8 mouse cellular contexts compared by ENCODE assay signal in the genomic region with DNA sequence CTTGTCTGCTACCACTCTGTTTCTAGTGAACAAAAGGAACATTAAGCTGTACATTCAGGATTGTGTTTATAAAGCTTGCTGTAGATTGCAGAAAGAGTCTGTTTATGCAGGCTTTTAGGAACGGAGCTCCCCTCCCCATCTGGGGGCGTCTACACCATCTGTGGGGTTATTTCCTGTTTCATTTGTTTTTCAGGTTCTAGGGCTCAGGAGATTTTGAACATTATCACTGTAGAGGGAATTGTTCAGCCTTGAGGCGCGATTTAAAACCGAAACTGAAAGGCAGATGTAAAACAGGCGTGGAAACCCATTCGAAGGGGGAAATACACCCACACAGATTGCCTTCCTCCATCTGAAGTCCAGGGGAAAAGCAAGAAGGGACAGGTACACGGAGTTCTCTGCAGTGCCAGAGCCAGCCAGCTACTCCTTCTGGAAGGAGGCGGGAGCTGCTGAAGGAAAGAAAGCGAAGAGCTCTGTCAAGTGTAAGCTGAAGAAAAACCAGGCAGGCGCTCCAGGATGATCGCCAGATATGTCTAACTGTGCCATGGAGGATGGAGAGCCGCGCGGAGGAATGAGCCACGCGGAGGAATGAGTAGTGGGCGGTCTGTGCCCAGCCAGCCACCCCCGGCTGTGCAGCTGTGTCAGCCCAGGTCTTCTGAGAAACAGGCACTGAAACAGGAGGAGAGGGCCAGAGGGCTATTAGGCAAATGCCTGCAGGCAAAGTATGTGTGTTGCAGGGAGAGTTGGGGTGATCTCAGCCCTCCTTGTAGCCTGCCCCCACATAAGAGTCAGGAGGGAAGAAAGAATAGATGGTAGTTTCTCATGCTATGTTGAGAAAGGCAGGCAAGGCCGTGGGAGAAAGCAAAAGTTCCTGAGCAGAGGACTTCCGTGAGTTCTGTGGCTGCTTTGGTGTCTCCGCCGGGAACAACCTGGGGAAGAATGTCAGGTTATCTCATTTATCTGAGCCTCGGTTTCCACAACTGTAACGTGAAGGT. TPM values are rescaled to one million over a fixed set of nuclear protein-coding genes. Genes with fewer than 3 reads are reported as not detected.
DNase-seq lines count a peak whose midpoint lies in the region; ATAC-seq lines count a peak whose summit lies in the region.

No protein-coding gene starts in this region.

- H3K27me3 ChIP-seq in hindbrain, embryonic 10.5 days (ENCODE audit: insufficient read depth, poor library complexity, severe bottlenecking) = no peaks in the 10 kb centered on the region
- H3K27me3 ChIP-seq in hindbrain, embryonic 11.5 days (ENCODE audit: control insufficient read depth, insufficient read depth, low read length) = no peaks in the 10 kb centered on the region
- no peaks in the 10 kb centered on the region for H3K27me3 ChIP-seq in intestine, embryonic 15.5 days (replicated peaks)
- H3K27me3 ChIP-seq in stomach, embryonic 15.5 days (replicated peaks) = no peaks in the 10 kb centered on the region

- peak; percentile 7 for DNase-seq in hindbrain, embryonic 10.5 days (ENCODE audit: low spot score)
- DNase-seq in hindbrain, embryonic 11.5 days (ENCODE audit: low spot score) = no peak
- peak; percentile 60 for DNase-seq in cerebellum, postnatal 14 days
- DNase-seq in gastrocnemius, adult 8-10 months (ENCODE audit: low spot score in 2 of 2) = peak; percentile 13
- DNase-seq in left cerebral cortex, postnatal 10 days (ENCODE audit: extremely low spot score in 1 of 2, low spot score in 2 of 2) = peak; percentile 52 to 74
- peak; percentile 30 for DNase-seq in mesoderm, embryonic 11.5 days (ENCODE audit: low read depth, low spot score)

- 64% methylated on average over 25 of the region's 25 CpGs for WGBS in hindbrain, embryonic 10.5 days
- WGBS in hindbrain, embryonic 11.5 days = 59% methylated on average over 25 of the region's 25 CpGs
- WGBS in intestine, embryonic 15.5 days = 44% methylated on average over 25 of the region's 25 CpGs
- WGBS in stomach, embryonic 15.5 days = 39% methylated on average over 25 of the region's 25 CpGs

- no peak overlapping the region for H3K9ac ChIP-seq in hindbrain, embryonic 11.5 days (ENCODE audit: low read depth, low read length)
- 0 out of 2 replicates have a peak overlapping the region, but pooled peaks have one; percentile 4 for H3K9ac ChIP-seq in intestine, embryonic 15.5 days
- H3K9ac ChIP-seq in stomach, embryonic 15.5 days = no peak overlapping the region

- peaks cover 7% of the 10 kb centered on the region for H3K4me1 ChIP-seq in hindbrain, embryonic 10.5 days (replicated peaks)
- no peaks in the 10 kb centered on the region for H3K4me1 ChIP-seq in hindbrain, embryonic 11.5 days (replicated peaks; ENCODE audit: control insufficient read depth, insufficient read depth, low read length)
- H3K4me1 ChIP-seq in intestine, embryonic 15.5 days (replicated peaks) = peaks cover 5% of the 10 kb centered on the region; the same call in 1 of the 2 replicates
- 0 out of 2 replicates have a peak, but pooled peaks cover 6% of the 10 kb centered on the region for H3K4me1 ChIP-seq in stomach, embryonic 15.5 days

- no peak overlapping the region for H3K4me2 ChIP-seq in hindbrain, embryonic 11.5 days (replicated peaks; ENCODE audit: low read depth, low read length)
- H3K4me2 ChIP-seq in intestine, embryonic 15.5 days (replicated peaks) = peak overlapping the region; percentile 59
- H3K4me2 ChIP-seq in stomach, embryonic 15.5 days = peak overlapping the region; percentile 47

- H3K27ac ChIP-seq in hindbrain, embryonic 10.5 days = 0 out of 2 replicates have a peak overlapping the region, but pooled peaks have one; percentile 12
- no peak overlapping the region for H3K27ac ChIP-seq in hindbrain, embryonic 11.5 days (ENCODE audit: low read depth, low read length)
- H3K27ac ChIP-seq in intestine, embryonic 15.5 days = peak overlapping the region; percentile 9; the same call in 1 of the 2 replicates
- no peak overlapping the region for H3K27ac ChIP-seq in stomach, embryonic 15.5 days

- H3K36me3 ChIP-seq in hindbrain, embryonic 10.5 days = no peaks in the 10 kb centered on the region
- H3K36me3 ChIP-seq in hindbrain, embryonic 11.5 days (ENCODE audit: control insufficient read depth, insufficient read depth, low read length) = no peaks in the 10 kb centered on the region
- H3K36me3 ChIP-seq in intestine, embryonic 15.5 days = no peaks in the 10 kb centered on the region
- H3K36me3 ChIP-seq in stomach, embryonic 15.5 days = no peaks in the 10 kb centered on the region

- no peaks in the 10 kb centered on the region for H3K9me3 ChIP-seq in hindbrain, embryonic 10.5 days
- H3K9me3 ChIP-seq in hindbrain, embryonic 11.5 days (ENCODE audit: control insufficient read depth, low read length) = no peaks in the 10 kb centered on the region
- no peaks in the 10 kb centered on the region for H3K9me3 ChIP-seq in intestine, embryonic 15.5 days
- no peaks in the 10 kb centered on the region for H3K9me3 ChIP-seq in stomach, embryonic 15.5 days

- intact Hi-C loops in left cerebral cortex, postnatal 10 days (cut with DNase I) = no loop called here

- H3K4me3 ChIP-seq in hindbrain, embryonic 10.5 days = peak overlapping the region; percentile 9; the same call in 1 of the 2 replicates
- H3K4me3 ChIP-seq in hindbrain, embryonic 11.5 days (ENCODE audit: low read depth, low read length) = no peak overlapping the region
- peak overlapping the region; percentile 26 for H3K4me3 ChIP-seq in intestine, embryonic 15.5 days (replicated peaks)
- H3K4me3 ChIP-seq in stomach, embryonic 15.5 days (replicated peaks) = peak overlapping the region; percentile 31

- ATAC-seq in hindbrain, embryonic 11.5 days (ENCODE audit: low FRiP score) = no peak
- no peak for ATAC-seq in intestine, embryonic 15.5 days
- no peak for ATAC-seq in stomach, embryonic 15.5 days (ENCODE audit: insufficient read depth, low FRiP score, low read depth)

RNA-seq across cellular contexts. Expression of a gene that starts 44.8 kb away (rescaled TPM):
- polyA plus RNA-seq in hindbrain, embryonic 10.5 days (2016; fragmentation: Nextera tagmentation; extraction: Ambion mirVana) = 28.9 and 30.5 TPM in 2 replicates
- polyA plus RNA-seq in hindbrain, embryonic 11.5 days (2014; fragmentation: Nextera tagmentation; extraction: Ambion mirVana) = 36.6 and 42.2 TPM in 2 replicates
- total RNA-seq in gastrocnemius, adult 8-10 months (2022) = 10 to 100 TPM; 31.0 to 42.2 (median 34.1) TPM
- polyA plus RNA-seq in intestine, embryonic 15.5 days (2015; fragmentation: Nextera tagmentation; extraction: Ambion mirVana) = 16.6 and 18.0 TPM in 2 replicates
- 100 to 1,000 TPM; 118 to 119 TPM for total RNA-seq in left cerebral cortex, postnatal 10 days (2021)
- polyA plus RNA-seq in stomach, embryonic 15.5 days (2015; fragmentation: Nextera tagmentation; extraction: Ambion mirVana) = 20.7 and 21.2 TPM in 2 replicates

Comparison
In these comparisons a context has a peak if more than half of its experiments do, and no peak if none do; other contexts are left out.
1. H3K27ac ChIP-seq: peak in hindbrain, embryonic 10.5 days (single experiment) and intestine, embryonic 15.5 days (single experiment); none in hindbrain, embryonic 11.5 days (single experiment) and stomach, embryonic 15.5 days (single experiment).